Mouse (Mus musculus): Measurements from ENCODE around the gene Sh3bp5. TPM values are rescaled to one million over a fixed set of nuclear protein-coding genes. Genes with fewer than 3 reads are reported as not detected.
"Not testable (repeated sequence)": the region's sequence is repeated elsewhere in the genome, so short reads cannot be mapped to it uniquely, and the experiment has no call there.

Sh3bp5 gene
- polyA plus RNA-seq, 1 experiment, result 2.2 TPM

GRCm38 (mm10) chr14:31456064-31456721 lies 20.3 kb upstream of the Sh3bp5 start:
- peaks cover 3% of the 10 kb centered on the region; the same call in 1 of the 2 replicates for H3K9me3 ChIP-seq
- TF ChIP-seq GATA1 (IDR thresholded peaks at IDR 0.05; ENCODE audit: borderline replicate concordance, low read length), result no peak
- TF ChIP-seq FLI1 (IDR thresholded peaks at IDR 0.05; ENCODE audit: low read length), result no peak
- peaks cover 38% of the 10 kb centered on the region for H3K27me3 ChIP-seq (replicated peaks)
- no peaks in the 10 kb centered on the region for H3K36me3 ChIP-seq (replicated peaks; ENCODE audit: low read length)
- H3K4me3 ChIP-seq (replicated peaks), result peak overlapping the region; percentile 67
- H3K4me1 ChIP-seq, result peaks cover 12% of the 10 kb centered on the region

GRCm38 (mm10) chr14:31454849-31455566 lies 19.1 kb upstream of the Sh3bp5 start:
- H3K36me3 ChIP-seq (replicated peaks; ENCODE audit: low read length), result no peaks in the 10 kb centered on the region
- peaks cover 12% of the 10 kb centered on the region for H3K4me1 ChIP-seq
- no peak for TF ChIP-seq FLI1 (IDR thresholded peaks at IDR 0.05; ENCODE audit: low read length)
- no peak for TF ChIP-seq GATA1 (IDR thresholded peaks at IDR 0.05; ENCODE audit: borderline replicate concordance, low read length)

GRCm38 (mm10) chr14:31453946-31454345 lies 18.1 kb upstream of the Sh3bp5 start:
- not testable (repeated sequence) for H3K36me3 ChIP-seq (replicated peaks; ENCODE audit: low read length); H3K4me3 ChIP-seq (replicated peaks); H3K9me3 ChIP-seq
- peaks cover 12% of the 10 kb centered on the region for H3K4me1 ChIP-seq
- H3K27me3 ChIP-seq (replicated peaks), result peaks cover 42% of the 10 kb centered on the region

More at GRCm38 (mm10) chr14:31454849-31455566, 19.1 kb upstream of the Sh3bp5 start:
- Histone ChIP-seq H3K9me3 (peaks cover 3% of the 10 kb centered on the region; the same call in 1 of the 2 replicates), H3K27me3 (replicated peaks) (peaks cover 43% of the 10 kb centered on the region), H3K4me3 (replicated peaks) (no peak overlapping the region)

GRCm38 (mm10) chr14:31448994-31449393 lies 13.1 kb upstream of the Sh3bp5 start:
- no peak overlapping the region for H3K4me3 ChIP-seq (replicated peaks)
- H3K36me3 ChIP-seq (replicated peaks; ENCODE audit: low read length), result no peaks in the 10 kb centered on the region
- peaks cover 43% of the 10 kb centered on the region for H3K27me3 ChIP-seq (replicated peaks)
- H3K4me1 ChIP-seq, result no peaks in the 10 kb centered on the region
- H3K9me3 ChIP-seq, result no peaks in the 10 kb centered on the region
- TF ChIP-seq FLI1 (IDR thresholded peaks at IDR 0.05; ENCODE audit: low read length) (no peak), GATA1 (IDR thresholded peaks at IDR 0.05; ENCODE audit: borderline replicate concordance, low read length) (no peak)

- Histone ChIP-seq H3K4me3 (replicated peaks) (no peak overlapping the region), H3K4me1 (no peaks in the 10 kb centered on the region), H3K36me3 (replicated peaks; ENCODE audit: low read length) (no peaks in the 10 kb centered on the region), H3K27me3 (replicated peaks) (peaks cover 49% of the 10 kb centered on the region), H3K9me3 (peaks cover 6% of the 10 kb centered on the region)
- TF ChIP-seq GATA1 (IDR thresholded peaks at IDR 0.05; ENCODE audit: borderline replicate concordance, low read length) (no peak), FLI1 (IDR thresholded peaks at IDR 0.05; ENCODE audit: low read length) (no peak)
Observed at GRCm38 (mm10) chr14:31443616-31444015, 7.7 kb upstream of the Sh3bp5 start.

GRCm38 (mm10) chr14:31440725-31441124 lies 4.8 kb upstream of the Sh3bp5 start:
- H3K27me3 ChIP-seq (replicated peaks), result peaks cover 66% of the 10 kb centered on the region
- peaks cover 10% of the 10 kb centered on the region for H3K4me1 ChIP-seq
- peaks cover 6% of the 10 kb centered on the region for H3K9me3 ChIP-seq
- no peak overlapping the region for H3K4me3 ChIP-seq (replicated peaks)
- TF ChIP-seq GATA1 (IDR thresholded peaks at IDR 0.05; ENCODE audit: borderline replicate concordance, low read length) (no peak), FLI1 (IDR thresholded peaks at IDR 0.05; ENCODE audit: low read length) (no peak)
- no peaks in the 10 kb centered on the region for H3K36me3 ChIP-seq (replicated peaks; ENCODE audit: low read length)

- Histone ChIP-seq H3K9me3 (peaks cover 6% of the 10 kb centered on the region), H3K27me3 (replicated peaks) (peaks cover 66% of the 10 kb centered on the region), H3K4me1 (peaks cover 15% of the 10 kb centered on the region), H3K36me3 (replicated peaks; ENCODE audit: low read length) (no peaks in the 10 kb centered on the region), H3K4me3 (replicated peaks) (no peak overlapping the region)
- TF ChIP-seq FLI1 (IDR thresholded peaks at IDR 0.05; ENCODE audit: low read length), result no peak
- TF ChIP-seq GATA1 (IDR thresholded peaks at IDR 0.05; ENCODE audit: borderline replicate concordance, low read length), result no peak
Observed at GRCm38 (mm10) chr14:31440230-31440629, 4.4 kb upstream of the Sh3bp5 start.

- TF ChIP-seq FLI1 (IDR thresholded peaks at IDR 0.05; ENCODE audit: low read length), result no peak
- no peak for TF ChIP-seq GATA1 (IDR thresholded peaks at IDR 0.05; ENCODE audit: borderline replicate concordance, low read length)
- peaks cover 70% of the 10 kb centered on the region for H3K27me3 ChIP-seq (replicated peaks)
- H3K9me3 ChIP-seq, result peaks cover 6% of the 10 kb centered on the region
- H3K4me3 ChIP-seq (replicated peaks), result no peak overlapping the region
- H3K36me3 ChIP-seq (replicated peaks; ENCODE audit: low read length), result no peaks in the 10 kb centered on the region
- peaks cover 19% of the 10 kb centered on the region for H3K4me1 ChIP-seq
Observed at GRCm38 (mm10) chr14:31439279-31439678, 3.4 kb upstream of the Sh3bp5 start.

- Histone ChIP-seq H3K4me1 (peaks cover 22% of the 10 kb centered on the region), H3K36me3 (replicated peaks; ENCODE audit: low read length) (no peaks in the 10 kb centered on the region), H3K27me3 (replicated peaks) (peaks cover 74% of the 10 kb centered on the region), H3K9me3 (peaks cover 6% of the 10 kb centered on the region), H3K4me3 (replicated peaks) (no peak overlapping the region)
- no peak for TF ChIP-seq FLI1 (IDR thresholded peaks at IDR 0.05; ENCODE audit: low read length)
- no peak for TF ChIP-seq GATA1 (IDR thresholded peaks at IDR 0.05; ENCODE audit: borderline replicate concordance, low read length)
Observed at GRCm38 (mm10) chr14:31437826-31438529, 2.1 kb upstream of the Sh3bp5 start.
